Mouse (Mus musculus): ENCODE measurements around the gene Os9. TPM values are rescaled to one million over a fixed set of nuclear protein-coding genes. Genes with fewer than 3 reads are reported as not detected.

The Os9 gene
- polyA plus RNA-seq, 1 experiment, result 106 TPM

- Histone ChIP-seq H3K27ac (ENCODE audit: insufficient read depth, low read length) (no peak overlapping the region), H3K4me1 (ENCODE audit: control insufficient read depth, insufficient read depth, low read length) (peaks cover 1% of the 10 kb centered on the region; the same call in 1 of the 2 replicates), H3K4me3 (ENCODE audit: insufficient read depth, low read length) (peak overlapping the region; percentile 69)
- no peak for TF ChIP-seq POLR2A (IDR thresholded peaks at IDR 0.05; ENCODE audit: extremely low read depth, insufficient read depth, low read length)
- TF ChIP-seq CTCF (IDR thresholded peaks at IDR 0.05; ENCODE audit: extremely low read depth, insufficient read depth, low read length), result no peak
These were observed 49.7 kb downstream of the Os9 start for GRCm38 (mm10) chr10:127071203-127071602.

- H3K4me1 ChIP-seq (ENCODE audit: control insufficient read depth, insufficient read depth, low read length), result no peaks in the 10 kb centered on the region; the same call in 1 of the 2 replicates
- no peak for TF ChIP-seq CTCF (IDR thresholded peaks at IDR 0.05; ENCODE audit: extremely low read depth, insufficient read depth, low read length)
- peak; percentile 95 for TF ChIP-seq POLR2A (IDR thresholded peaks at IDR 0.05; ENCODE audit: extremely low read depth, insufficient read depth, low read length)
- H3K27ac ChIP-seq (ENCODE audit: insufficient read depth, low read length), result peak within 1 kb of the TSS; percentile 25; the same call in 1 of the 2 replicates
- H3K4me3 ChIP-seq (ENCODE audit: insufficient read depth, low read length), result peak within 1 kb of the TSS; percentile 69
These were observed 50.5 kb downstream of the Os9 start, which contains the start of gene Tspan31 for GRCm38 (mm10) chr10:127070190-127071121. TSS of gene Tspan31 (minus strand) at chr10:127070264.

- H3K27ac ChIP-seq (ENCODE audit: insufficient read depth, low read length), result no peak overlapping the region; the same call in 1 of the 2 replicates
- no peak for TF ChIP-seq CTCF (IDR thresholded peaks at IDR 0.05; ENCODE audit: extremely low read depth, insufficient read depth, low read length)
- no peak; the same call in 1 of the 2 replicates for TF ChIP-seq POLR2A (IDR thresholded peaks at IDR 0.05; ENCODE audit: extremely low read depth, insufficient read depth, low read length)
- H3K4me3 ChIP-seq (ENCODE audit: insufficient read depth, low read length), result peak overlapping the region; percentile 69
- peaks cover under 1% of the 10 kb centered on the region; the same call in 1 of the 2 replicates for H3K4me1 ChIP-seq (ENCODE audit: control insufficient read depth, insufficient read depth, low read length)
These were observed 51.4 kb downstream of the Os9 start for GRCm38 (mm10) chr10:127069281-127070189.

DNA sequence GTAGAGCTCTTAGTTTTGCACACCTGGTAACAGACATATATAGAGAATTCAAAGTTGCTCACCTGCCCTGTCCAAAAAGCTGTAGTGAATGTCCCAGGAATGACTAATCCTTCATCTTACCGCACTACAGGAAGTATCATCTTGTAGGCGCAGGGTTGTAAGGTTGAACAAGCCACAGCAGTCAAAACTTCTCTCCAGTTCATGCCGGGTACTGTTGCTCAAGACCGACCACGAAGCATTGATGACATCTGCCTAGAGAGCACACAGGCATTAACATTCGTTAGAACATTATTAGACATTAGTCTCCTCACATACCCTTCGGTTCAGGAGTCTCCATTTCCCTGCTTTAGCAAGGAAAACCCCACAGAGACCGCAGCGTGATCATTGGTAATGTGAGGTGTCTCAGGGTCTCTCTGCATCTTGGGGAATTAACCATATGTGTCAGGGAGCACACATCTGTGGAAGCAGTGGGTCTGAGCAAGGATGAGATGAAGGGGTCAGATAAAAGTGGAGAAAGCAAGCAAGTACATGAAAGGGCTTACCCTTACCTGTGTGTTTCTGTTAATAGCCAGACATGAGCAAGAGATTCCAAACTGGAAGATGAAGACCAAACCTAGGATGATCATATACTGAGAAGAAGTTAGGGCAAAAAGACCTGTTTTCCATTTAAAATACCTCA is 52.4 kb downstream of the Os9 start:
- H3K4me1 ChIP-seq (ENCODE audit: control insufficient read depth, insufficient read depth, low read length), result peaks cover 3% of the 10 kb centered on the region; the same call in 1 of the 2 replicates
- TF ChIP-seq POLR2A (IDR thresholded peaks at IDR 0.05; ENCODE audit: extremely low read depth, insufficient read depth, low read length) (no peak), CTCF (IDR thresholded peaks at IDR 0.05; ENCODE audit: extremely low read depth, insufficient read depth, low read length) (no peak)
- H3K27ac ChIP-seq (ENCODE audit: insufficient read depth, low read length), result no peak overlapping the region
- H3K4me3 ChIP-seq (ENCODE audit: insufficient read depth, low read length), result peak overlapping the region; percentile 69; the same call in 1 of the 2 replicates

GRCm38 (mm10) chr10:127066519-127067018 is 54.4 kb downstream of the Os9 start:
- H3K4me3 ChIP-seq (ENCODE audit: insufficient read depth, low read length), result no peak overlapping the region
- no peak for TF ChIP-seq CTCF (IDR thresholded peaks at IDR 0.05; ENCODE audit: extremely low read depth, insufficient read depth, low read length)
- no peak for TF ChIP-seq POLR2A (IDR thresholded peaks at IDR 0.05; ENCODE audit: extremely low read depth, insufficient read depth, low read length)
- peaks cover 3% of the 10 kb centered on the region; the same call in 1 of the 2 replicates for H3K4me1 ChIP-seq (ENCODE audit: control insufficient read depth, insufficient read depth, low read length)
- H3K27ac ChIP-seq (ENCODE audit: insufficient read depth, low read length), result no peak overlapping the region

DNA sequence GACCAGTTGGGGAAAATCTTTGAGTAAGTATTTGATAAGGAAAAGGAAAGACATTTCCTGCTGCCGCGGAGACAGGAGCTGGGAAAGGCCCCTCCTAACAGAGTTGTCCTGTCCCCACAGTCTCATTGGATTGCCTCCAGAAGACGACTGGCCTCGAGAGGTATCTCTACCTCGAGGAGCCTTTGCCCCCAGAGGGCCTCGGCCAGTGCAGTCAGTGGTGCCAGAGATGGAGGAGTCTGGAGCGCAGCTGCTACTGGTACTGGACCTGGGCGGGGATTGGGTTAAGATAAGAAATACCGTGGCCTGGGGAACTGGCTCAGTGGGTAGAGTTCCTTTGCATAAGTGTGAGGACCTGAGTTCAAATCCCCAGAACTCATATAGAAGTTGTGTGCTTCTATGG is 55.0 kb downstream of the Os9 start:
- Histone ChIP-seq H3K4me1 (ENCODE audit: control insufficient read depth, insufficient read depth, low read length) (peaks cover 3% of the 10 kb centered on the region; the same call in 1 of the 2 replicates), H3K27ac (ENCODE audit: insufficient read depth, low read length) (no peak overlapping the region), H3K4me3 (ENCODE audit: insufficient read depth, low read length) (no peak overlapping the region)
- TF ChIP-seq CTCF (IDR thresholded peaks at IDR 0.05; ENCODE audit: extremely low read depth, insufficient read depth, low read length), result no peak
- no peak for TF ChIP-seq POLR2A (IDR thresholded peaks at IDR 0.05; ENCODE audit: extremely low read depth, insufficient read depth, low read length)

GRCm38 (mm10) chr10:127063913-127064870 is 56.7 kb downstream of the Os9 start:
- Histone ChIP-seq H3K4me3 (ENCODE audit: insufficient read depth, low read length) (peak overlapping the region; percentile 78), H3K4me1 (ENCODE audit: control insufficient read depth, insufficient read depth, low read length) (peaks cover 3% of the 10 kb centered on the region; the same call in 1 of the 2 replicates), H3K27ac (ENCODE audit: insufficient read depth, low read length) (peak overlapping the region; percentile 48)
- no peak for TF ChIP-seq POLR2A (IDR thresholded peaks at IDR 0.05; ENCODE audit: extremely low read depth, insufficient read depth, low read length)

Measured in cortical plate, adult 2 months (tissue).